Mouse (Mus musculus) liver, embryonic 14.5 days (tissue): ENCODE data around the gene Ccnb1. TPM values are rescaled to one million over a fixed set of nuclear protein-coding genes. Genes with fewer than 3 reads are reported as not detected.
"Not testable (repeated sequence)": the region's sequence is repeated elsewhere in the genome, so short reads cannot be mapped to it uniquely, and the experiment has no call there.

Experiments
- ATAC-seq: fragments of 200-750 bp; cut with Nextera tagmentation; 2 replicates; pipeline ENCODE4 v1.8.0; 2017; ENCODE audit warnings: moderate number of reproducible peaks, mild to moderate bottlenecking, moderate library complexity; ENCODE audit not compliant: insufficient read depth
- DNase-seq, 3 experiments: peaks; one replicate each; pipeline ENCODE4 v3.0.0-alpha.2; 2012 to 2013; ENCODE audit warnings: low read depth in 3 of 3, low spot score in 3 of 3
- H3K27ac ChIP-seq: fragments of 300-500 bp; sonication (generic); 2 replicates; pipeline ENCODE4 v1.5.1; 2014; ENCODE audit warnings: moderate library complexity, mild to moderate bottlenecking, control low read depth, inconsistent platforms
- H3K27me3 ChIP-seq: fragments of 300-500 bp; sonication (generic); 2 replicates; pipeline ENCODE4 v1.6.1; 2014; ENCODE audit warnings: mild to moderate bottlenecking, low read length, moderate library complexity; ENCODE audit not compliant: control insufficient read depth, insufficient read depth
- H3K36me3 ChIP-seq: fragments of 300-500 bp; sonication (generic); replicated peaks from 2 replicates; pipeline ENCODE4 v1.6.1; 2014; ENCODE audit warnings: low read depth; ENCODE audit not compliant: control insufficient read depth, insufficient read depth
- H3K4me1 ChIP-seq, 2 experiments: fragments of 200-500 bp in 1 of 2; fragments of 300-500 bp in 1 of 2; sonication (generic) in 1 of 2; replicated peaks; 2 replicates each; pipeline ENCODE4 v1.6.1; 2012 to 2014; ENCODE audit warnings: antibody characterized with exemption in 1 of 2, inconsistent platforms in 1 of 2, low read length in 1 of 2; ENCODE audit not compliant: control insufficient read depth in 2 of 2, insufficient read depth in 2 of 2
- H3K4me2 ChIP-seq: fragments of 300-500 bp; sonication (generic); 2 replicates; pipeline ENCODE4 v1.6.1; 2014; ENCODE audit warnings: low read depth, mild to moderate bottlenecking, control low read depth, moderate library complexity
- H3K4me3 ChIP-seq, 2 experiments: fragments of 200-500 bp in 1 of 2; fragments of 300-500 bp in 1 of 2; sonication (generic) in 1 of 2; 2 replicates each; pipeline ENCODE4 v1.5.1; 2012 to 2014; ENCODE audit warnings: low read depth in 2 of 2, low read length in 2 of 2, mild to moderate bottlenecking in 2 of 2, control low read depth in 1 of 2, inconsistent platforms in 1 of 2, moderate library complexity in 1 of 2; ENCODE audit not compliant: insufficient read depth in 1 of 2
- H3K9ac ChIP-seq: fragments of 300-500 bp; sonication (generic); replicated peaks from 2 replicates; pipeline ENCODE4 v1.6.1; 2014; ENCODE audit warnings: mild to moderate bottlenecking, control low read depth, moderate library complexity
- H3K9me3 ChIP-seq: fragments of 300-500 bp; sonication (generic); 2 replicates; pipeline ENCODE4 v1.6.1; 2016; ENCODE audit warnings: low read length, mixed read lengths; ENCODE audit not compliant: control insufficient read depth
- CTCF ChIP-seq: IDR thresholded peaks from 2 replicates; pipeline ENCODE4 v1.5.1; 2016; ENCODE audit warnings: antibody characterized with exemption, low read depth, control low read depth
- EP300 ChIP-seq: IDR thresholded peaks from 2 replicates; pipeline ENCODE4 v1.6.1; 2016; ENCODE audit warnings: antibody characterized with exemption, low read depth
- WGBS: fragments of 180-500 bp; shearing (Covaris S2); extraction: QIAGEN DNeasy Blood & Tissue Kit; methylation state at CpG from one replicate; pipeline ENCODE4 v1.1.7; 2014; ENCODE audit not compliant: insufficient replicate concordance; 5-methylcytosine and 5-hydroxymethylcytosine counted together
- polyA plus RNA-seq, 2 experiments: library from polyadenylated mRNA; depleted of rRNA in 1 of 2; stranded (reverse) in 1 of 2; unstranded in 1 of 2; fragments of >200 nt; fragmentation: Nextera tagmentation in 1 of 2; extraction: Ambion mirVana in 1 of 2; gene quantifications; 2 replicates each; pipeline versions ENCODE4 v1.2.1 to v1.2.3; 2012 to 2014

Gene Ccnb1
- polyA plus RNA-seq, 2 experiments: 123 to 255 TPM

DNA sequence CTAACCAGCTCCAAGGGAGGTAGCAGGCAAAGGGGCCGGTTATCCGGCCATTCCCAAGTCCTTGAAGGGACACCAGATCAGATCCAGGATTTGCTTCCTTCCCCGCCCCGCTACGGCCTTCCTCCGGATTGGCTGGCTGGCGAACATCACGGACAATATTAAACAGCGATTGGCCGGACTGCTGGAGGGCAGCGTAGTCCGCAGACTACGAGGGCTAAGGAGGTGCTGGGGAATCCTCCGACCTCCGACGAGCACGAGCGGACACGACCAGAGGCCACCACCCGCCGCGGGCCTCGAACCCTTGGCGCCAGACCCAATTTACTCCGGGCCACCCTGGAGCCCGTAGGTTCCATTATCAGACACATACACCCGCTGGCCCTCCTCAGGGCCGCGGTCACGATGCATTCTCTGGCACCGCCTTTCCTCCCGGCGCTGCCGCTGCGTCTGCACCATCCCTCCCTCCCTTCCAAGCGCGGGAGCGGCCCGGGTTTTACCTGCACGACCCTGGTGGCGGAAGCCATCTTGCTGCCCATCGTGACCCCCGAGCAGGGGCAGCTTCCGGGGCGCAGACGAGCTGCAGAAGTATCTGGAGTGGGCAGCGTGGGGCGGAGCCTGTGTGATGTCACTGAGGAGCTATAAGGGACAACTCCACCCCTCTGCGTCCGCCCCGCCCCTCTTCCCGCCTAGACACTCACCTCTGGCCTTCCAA, 42.2 kb downstream of the Ccnb1 start, which contains the start of gene Mrps36:
Gene Mrps36 (minus strand): TSS at position 624 of the 709 bp plus-strand sequence.
- TF ChIP-seq EP300: no peak
- peak; percentile 23; the same call in 1 of the 2 replicates for TF ChIP-seq CTCF
- 1% methylated on average over 52 of the region's 52 CpGs for WGBS
- peak within 1 kb of the TSS; percentile 84 for H3K4me2 ChIP-seq

DNA sequence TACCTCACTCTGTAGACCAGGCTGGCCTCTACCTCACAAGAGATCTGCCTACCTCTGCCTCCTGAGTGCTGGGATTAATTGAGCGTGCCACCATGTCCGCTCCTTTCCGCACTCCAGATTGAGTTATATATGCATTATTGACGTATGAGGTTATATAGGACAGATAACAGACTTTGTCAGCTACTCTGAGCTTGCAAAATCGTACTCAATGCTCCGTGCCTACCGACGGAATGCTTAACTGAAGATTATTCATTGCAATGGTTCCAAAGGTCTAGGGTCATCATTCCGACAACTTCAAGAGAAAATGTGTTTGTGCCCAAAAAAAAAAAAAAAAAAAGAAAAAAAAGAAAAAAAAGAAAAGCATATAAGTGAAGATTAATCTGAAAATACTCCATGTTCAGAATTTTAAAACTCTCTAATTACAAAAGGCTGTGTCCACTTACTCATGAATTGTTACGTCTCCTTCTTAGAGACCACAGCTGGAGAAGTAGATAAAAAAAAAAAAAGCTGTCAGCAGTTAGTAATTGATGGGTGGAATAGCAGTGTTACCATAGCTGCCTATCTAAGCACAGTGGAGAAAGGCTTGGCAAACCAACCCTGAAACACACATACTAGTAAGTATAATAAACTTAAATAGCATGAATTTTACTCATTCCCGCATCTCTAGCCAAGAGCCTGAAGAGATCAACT, 42.9 kb downstream of the Ccnb1 start:
- Histone ChIP-seq H3K36me3 (peaks cover 3% of the 10 kb centered on the region), H3K4me1 (peaks cover 13 to 35% of the 10 kb centered on the region in 2 experiments), H3K4me3 (peak overlapping the region; percentile 72 to 81), H3K9me3 (no peaks in the 10 kb centered on the region), H3K27me3 (no peaks in the 10 kb centered on the region), H3K4me2 (peak overlapping the region; percentile 84), H3K27ac (peak overlapping the region; percentile 76), H3K9ac (peak overlapping the region; percentile 77)
- ATAC-seq (peak; percentile 52), DNase-seq (peak in 2 of 3 experiments; percentile 55 to 58)
- TF ChIP-seq EP300 (peak; percentile 57), CTCF (no peak)
- 55% methylated on average over 11 of the region's 11 CpGs for WGBS

More for the DNA sequence above, 42.2 kb downstream of the Ccnb1 start, which contains the start of gene Mrps36:
- Histone ChIP-seq H3K27ac (peak within 1 kb of the TSS; percentile 76), H3K27me3 (no peaks in the 10 kb centered on the region), H3K9ac (peak within 1 kb of the TSS; percentile 77), H3K4me1 (peaks cover 13 to 40% of the 10 kb centered on the region in 2 experiments), H3K36me3 (peaks cover 3% of the 10 kb centered on the region), H3K4me3 (peak within 1 kb of the TSS; percentile 72 to 81), H3K9me3 (no peaks in the 10 kb centered on the region)
- peak; percentile 90 for ATAC-seq
- peak; percentile 88 to 92 (median 90) for DNase-seq

DNA sequence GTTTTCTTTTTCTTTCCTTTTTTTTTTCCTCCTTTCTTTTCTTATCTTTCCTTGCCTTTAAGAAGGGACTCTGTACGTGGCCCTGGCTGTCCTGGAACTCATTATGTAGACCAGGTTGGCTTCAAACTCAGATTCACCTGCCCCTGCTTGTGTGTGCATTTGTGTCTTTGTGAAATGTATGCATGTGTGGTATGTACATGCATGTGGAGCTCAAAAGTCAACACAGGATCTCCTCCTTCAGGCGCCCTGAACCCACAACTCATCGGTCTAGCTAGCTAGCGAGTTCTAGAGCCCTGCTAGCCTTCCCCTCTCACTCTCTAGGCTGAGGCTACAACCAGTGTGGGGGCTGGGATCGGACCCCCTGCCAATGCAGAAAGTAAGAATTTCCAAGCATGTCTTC, 43.5 kb downstream of the Ccnb1 start:
- Histone ChIP-seq H3K9me3 (no peaks in the 10 kb centered on the region), H3K4me2 (peak overlapping the region; percentile 84), H3K27me3 (no peaks in the 10 kb centered on the region), H3K27ac (peak overlapping the region; percentile 32), H3K9ac (peak overlapping the region; percentile 45), H3K4me3 (peak overlapping the region; percentile 33 to 81; a peak in 3 of 4 replicates), H3K36me3 (peaks cover 7% of the 10 kb centered on the region), H3K4me1 (peaks cover 13 to 32% of the 10 kb centered on the region in 2 experiments)
- TF ChIP-seq EP300 (no peak), CTCF (no peak)
- ATAC-seq (no peak), DNase-seq (no peak)
- 75% methylated on average over 5 of the region's 5 CpGs for WGBS

DNA sequence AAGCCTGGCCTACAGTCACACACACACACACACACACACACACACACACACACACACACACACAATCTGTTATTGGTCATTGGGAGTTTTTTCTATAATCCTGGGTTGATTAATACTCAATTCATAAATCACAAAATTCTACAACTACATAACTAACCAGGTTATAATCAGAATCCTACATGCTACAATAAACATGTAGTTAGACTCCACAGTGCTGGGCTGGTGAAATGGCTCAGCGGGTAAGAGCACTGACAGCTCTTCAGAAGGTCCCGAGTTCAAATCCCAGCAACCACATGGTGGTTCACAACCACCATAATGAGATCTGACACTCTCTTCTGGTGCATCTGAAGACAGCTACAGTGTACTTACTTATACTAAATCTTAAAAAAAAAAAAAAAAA, 53.6 kb downstream of the Ccnb1 start:
- TF ChIP-seq CTCF (no peak), EP300 (no peak)
- WGBS: 86% methylated on average over 2 of the region's 2 CpGs

DNA sequence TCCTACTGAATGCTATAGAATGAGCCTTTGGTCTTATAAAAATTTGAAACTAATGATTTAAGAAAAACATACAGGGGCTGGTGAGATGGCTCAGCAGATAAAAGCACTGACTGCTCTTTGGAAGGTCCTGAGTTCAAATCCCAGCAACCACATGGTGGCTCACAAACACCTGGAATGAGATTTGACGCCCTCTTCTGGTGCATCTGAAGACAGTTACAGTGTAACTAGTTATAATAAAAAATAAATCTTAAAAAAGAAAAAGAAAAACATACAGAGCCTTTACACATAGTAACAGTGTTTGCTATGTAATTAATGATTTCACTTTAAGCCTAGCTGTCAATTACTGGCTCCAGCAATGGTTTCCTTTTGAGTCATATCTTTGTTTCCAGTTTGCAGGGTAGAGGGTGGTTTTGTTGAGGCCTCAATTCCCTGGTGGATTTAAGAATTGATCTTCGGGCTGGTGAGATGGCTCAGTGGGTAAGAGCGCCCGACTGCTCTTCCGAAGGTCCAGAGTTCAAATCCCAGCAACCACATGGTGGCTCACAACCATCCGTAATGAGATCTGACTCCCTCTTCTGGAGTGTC, 54.8 kb downstream of the Ccnb1 start:
- 79% methylated on average over 5 of the region's 6 CpGs for WGBS
- H3K27me3 ChIP-seq, DNase-seq, H3K9ac ChIP-seq, ATAC-seq, H3K4me3 ChIP-seq, H3K27ac ChIP-seq, H3K9me3 ChIP-seq: not testable (repeated sequence)
- Histone ChIP-seq H3K4me1 (peaks cover 8 to 10% of the 10 kb centered on the region in 2 experiments), H3K4me2 (peak overlapping the region; percentile 57), H3K36me3 (peaks cover 11% of the 10 kb centered on the region)

More for the DNA sequence above, 53.6 kb downstream of the Ccnb1 start:
- H3K27ac ChIP-seq: no peak overlapping the region
- peaks cover 8 to 9% of the 10 kb centered on the region in 2 experiments for H3K4me1 ChIP-seq
- no peak overlapping the region for H3K9ac ChIP-seq
- H3K9me3 ChIP-seq: no peaks in the 10 kb centered on the region
- ATAC-seq: no peak
- peaks cover 16% of the 10 kb centered on the region for H3K36me3 ChIP-seq
- no peak for DNase-seq
- H3K4me3 ChIP-seq: no peak overlapping the region
- no peak overlapping the region for H3K4me2 ChIP-seq
- no peaks in the 10 kb centered on the region for H3K27me3 ChIP-seq
